Mouse (Mus musculus): ENCODE measurements around the gene P3h1. TPM values are rescaled to one million over a fixed set of nuclear protein-coding genes. Genes with fewer than 3 reads are reported as not detected.

The P3h1 gene
- total RNA-seq, 1 experiment from 2014 or later, result 5.1 TPM

Other genes starting within 250 kb of the P3h1 start
- gene Slc2a1, start 124.2 kb upstream of the P3h1 start, total RNA-seq (2017), result 6.1 and 7.9 TPM in 2 replicates
- 4.1 and 5.2 TPM in 2 replicates for gene Zfp691, start 58.7 kb upstream of the P3h1 start, total RNA-seq (2017)
- gene Ermap, start 42.9 kb upstream of the P3h1 start, total RNA-seq (2017), result 74.0 and 90.5 TPM in 2 replicates
- 26.0 and 219 TPM in 2 replicates for gene Svbp, start 37.6 kb upstream of the P3h1 start, total RNA-seq (2017)
- 0.59 TPM in 1 of 2 replicates, not detected in the other for gene Tmem269, start 14.7 kb upstream of the P3h1 start, total RNA-seq (2017)
- gene AU022252, start 203 bp upstream of the P3h1 start, total RNA-seq (2017), result 6.9 and 14.6 TPM in 2 replicates
- not detected in 2 replicates for gene Cldn19, start 22.5 kb downstream of the P3h1 start, total RNA-seq (2017)
- gene Ybx1, start 61.7 kb downstream of the P3h1 start, total RNA-seq (2017), result 1,378 and 1,487 TPM in 2 replicates
- gene Ppih, start 87.6 kb downstream of the P3h1 start, total RNA-seq (2017), result 118 and 146 TPM in 2 replicates
- not detected in 2 replicates for gene Ccdc30, start 182.6 kb downstream of the P3h1 start, total RNA-seq (2017)
- 13.7 and 16.0 TPM in 2 replicates for gene Ppcs, start 189.5 kb downstream of the P3h1 start, total RNA-seq (2017)
- not detected in 2 replicates for gene Zmynd12, start 189.9 kb downstream of the P3h1 start, total RNA-seq (2017)

All from common myeloid progenitor, adult 5-6 weeks (primary cell).